Mouse (Mus musculus) liver, postnatal 0 days (tissue): ENCODE measurements around the gene Akt1s1. TPM values are rescaled to one million over a fixed set of nuclear protein-coding genes. Genes with fewer than 3 reads are reported as not detected.

Experiments used
- ATAC-seq: fragments of 200-750 bp; cut with Nextera tagmentation; 2 replicates; pipeline ENCODE4 v1.8.0; 2017; ENCODE audit warnings: mild to moderate bottlenecking, moderate library complexity
- DNase-seq: peaks from one replicate; pipeline ENCODE4 v3.0.0-alpha.2; 2016
- H3K27ac ChIP-seq: fragments of 300-500 bp; sonication (generic); 2 replicates; pipeline ENCODE4 v1.5.1; 2014; ENCODE audit warnings: antibody characterized with exemption, moderate library complexity, mild to moderate bottlenecking, low read depth
- H3K27me3 ChIP-seq: fragments of 300-500 bp; sonication (generic); 2 replicates; pipeline ENCODE4 v1.6.1; 2014; ENCODE audit warnings: low read length, control low read depth, mixed read lengths; ENCODE audit not compliant: insufficient read depth
- H3K36me3 ChIP-seq: fragments of 300-500 bp; sonication (generic); replicated peaks from 2 replicates; pipeline ENCODE4 v1.6.1; 2014; ENCODE audit warnings: mild to moderate bottlenecking, control low read depth, low read length, moderate library complexity, mixed read lengths; ENCODE audit not compliant: insufficient read depth
- H3K4me1 ChIP-seq: fragments of 300-500 bp; sonication (generic); 2 replicates; pipeline ENCODE4 v1.6.1; 2014; ENCODE audit warnings: antibody characterized with exemption, mild to moderate bottlenecking, control low read depth; ENCODE audit not compliant: insufficient read depth
- H3K4me2 ChIP-seq: fragments of 300-500 bp; sonication (generic); 2 replicates; pipeline ENCODE4 v1.6.1; 2014; ENCODE audit warnings: low read depth, mild to moderate bottlenecking, low read length, moderate library complexity, mixed read lengths
- H3K4me3 ChIP-seq: fragments of 300-500 bp; sonication (generic); 2 replicates; pipeline ENCODE4 v1.5.1; 2014; ENCODE audit warnings: low read depth, low read length
- H3K9ac ChIP-seq: fragments of 300-500 bp; sonication (generic); replicated peaks from 2 replicates; pipeline ENCODE4 v1.6.1; 2014; ENCODE audit warnings: mild to moderate bottlenecking, moderate library complexity
- H3K9me3 ChIP-seq: fragments of 300-500 bp; sonication (generic); 2 replicates; pipeline ENCODE4 v1.6.1; 2016; ENCODE audit warnings: mild to moderate bottlenecking, control low read depth, low read length, mixed read lengths
- CTCF ChIP-seq: sonication (generic); IDR thresholded peaks from 2 replicates; pipeline ENCODE4 v1.5.1; 2016; ENCODE audit warnings: antibody characterized with exemption, low read depth
- EP300 ChIP-seq: IDR thresholded peaks from 2 replicates; pipeline ENCODE4 v1.6.1; 2016; ENCODE audit warnings: antibody characterized with exemption, low read depth, mild to moderate bottlenecking
- WGBS: fragments of 180-500 bp; shearing (Covaris S2); extraction: QIAGEN DNeasy Blood & Tissue Kit; methylation state at CpG from one replicate; pipeline ENCODE4 v1.1.7; 2014; ENCODE audit not compliant: insufficient replicate concordance; 5-methylcytosine and 5-hydroxymethylcytosine counted together
- polyA plus RNA-seq: library from polyadenylated mRNA; unstranded; fragments of >200 nt; fragmentation: Nextera tagmentation; extraction: Ambion mirVana; gene quantifications from 2 replicates; pipeline ENCODE4 v1.2.1, GENCODE M21; 2015

Gene Akt1s1
- polyA plus RNA-seq, 1 experiment from 2014 or later, result 38.6 TPM

- Histone ChIP-seq H3K9ac (no peak overlapping the region), H3K9me3 (no peaks in the 10 kb centered on the region), H3K27ac (no peak overlapping the region), H3K4me2 (no peak overlapping the region), H3K27me3 (no peaks in the 10 kb centered on the region), H3K36me3 (peaks cover 37% of the 10 kb centered on the region), H3K4me1 (peaks cover 4% of the 10 kb centered on the region), H3K4me3 (no peak overlapping the region)
- no peak for DNase-seq
- ATAC-seq, result no peak
- no peak for TF ChIP-seq EP300
- no peak for TF ChIP-seq CTCF
- 86% methylated on average over 14 of the region's 14 CpGs for WGBS
Measured at GRCm38 (mm10) chr7:44877833-44878232, 29.0 kb downstream of the Akt1s1 start.

GRCm38 (mm10) chr7:44883036-44883435, 34.2 kb downstream of the Akt1s1 start:
- peaks cover 50% of the 10 kb centered on the region for H3K36me3 ChIP-seq
- H3K27me3 ChIP-seq, result no peaks in the 10 kb centered on the region
- ATAC-seq, result no peak
- no peak for TF ChIP-seq EP300
- no peak for TF ChIP-seq CTCF
- no peak overlapping the region for H3K4me3 ChIP-seq
- DNase-seq, result no peak
- H3K4me1 ChIP-seq, result no peaks in the 10 kb centered on the region
- no peak overlapping the region for H3K27ac ChIP-seq
- H3K4me2 ChIP-seq, result no peak overlapping the region
- no peak overlapping the region for H3K9ac ChIP-seq
- 89% methylated on average over 3 of the region's 3 CpGs for WGBS
- H3K9me3 ChIP-seq, result no peaks in the 10 kb centered on the region

- ATAC-seq, result no peak
Measured at GRCm38 (mm10) chr7:44884637-44885036, 35.8 kb downstream of the Akt1s1 start.

GRCm38 (mm10) chr7:44886964-44887363, 38.2 kb downstream of the Akt1s1 start:
- H3K27ac ChIP-seq, result no peak overlapping the region
- 71% methylated on average over 7 of the region's 7 CpGs for WGBS
- H3K9me3 ChIP-seq, result no peaks in the 10 kb centered on the region
- ATAC-seq (no peak), DNase-seq (no peak)
- peaks cover 22% of the 10 kb centered on the region for H3K4me1 ChIP-seq
- H3K36me3 ChIP-seq, result peaks cover 32% of the 10 kb centered on the region
- TF ChIP-seq EP300 (no peak), CTCF (no peak)
- no peak overlapping the region for H3K4me3 ChIP-seq
- no peak overlapping the region for H3K4me2 ChIP-seq
- H3K27me3 ChIP-seq, result no peaks in the 10 kb centered on the region
- H3K9ac ChIP-seq, result no peak overlapping the region

More at GRCm38 (mm10) chr7:44884637-44885036, 35.8 kb downstream of the Akt1s1 start:
- WGBS, result 80% methylated on average over 5 of the region's 5 CpGs
- H3K36me3 ChIP-seq, result peaks cover 48% of the 10 kb centered on the region
- no peaks in the 10 kb centered on the region for H3K9me3 ChIP-seq
- H3K9ac ChIP-seq, result no peak overlapping the region
- peaks cover 8% of the 10 kb centered on the region for H3K4me1 ChIP-seq
- no peak overlapping the region for H3K27ac ChIP-seq
- no peak for TF ChIP-seq EP300
- TF ChIP-seq CTCF, result no peak
- H3K27me3 ChIP-seq, result no peaks in the 10 kb centered on the region
- no peak for DNase-seq
- no peak overlapping the region for H3K4me2 ChIP-seq
- H3K4me3 ChIP-seq, result no peak overlapping the region

GRCm38 (mm10) chr7:44888256-44889105, 39.7 kb downstream of the Akt1s1 start:
- Histone ChIP-seq H3K4me2 (no peak overlapping the region), H3K36me3 (peaks cover 21% of the 10 kb centered on the region), H3K27me3 (no peaks in the 10 kb centered on the region), H3K9ac (no peak overlapping the region), H3K4me3 (no peak overlapping the region), H3K27ac (peak overlapping the region; percentile 50; the same call in 1 of the 2 replicates), H3K9me3 (no peaks in the 10 kb centered on the region), H3K4me1 (peaks cover 22% of the 10 kb centered on the region)
- TF ChIP-seq CTCF (no peak), EP300 (no peak)
- DNase-seq (no peak), ATAC-seq (no peak)
- WGBS, result 62% methylated on average over 13 of the region's 13 CpGs

- H3K4me3 ChIP-seq, result no peak overlapping the region
- TF ChIP-seq CTCF (no peak), EP300 (no peak)
Measured at GRCm38 (mm10) chr7:44890180-44890579, 41.4 kb downstream of the Akt1s1 start.

More at GRCm38 (mm10) chr7:44890180-44890579, 41.4 kb downstream of the Akt1s1 start:
- no peak for DNase-seq
- Histone ChIP-seq H3K4me2 (0 out of 2 replicates have a peak overlapping the region, but pooled peaks have one; percentile 95), H3K27ac (no peak overlapping the region), H3K9me3 (no peaks in the 10 kb centered on the region), H3K36me3 (peaks cover 8% of the 10 kb centered on the region), H3K27me3 (no peaks in the 10 kb centered on the region), H3K9ac (no peak overlapping the region), H3K4me1 (peaks cover 22% of the 10 kb centered on the region)
- ATAC-seq, result no peak
- WGBS, result 72% methylated on average over 6 of the region's 7 CpGs
